Mouse (Mus musculus) CH12F3 (cell line): ENCODE data around the gene Brd3.

Experiments
- in situ Hi-C: fragments of 300-500 bp; cut with MboI; formaldehyde crosslinking; loops from 2 replicates; pipeline ENCODE4 v1.14.3; 2020; ENCODE audit warnings: low sequenced_read_pairs

Gene Brd3

GRCm38 (mm10) chr2:27428071-27428470, 79.4 kb downstream of the Brd3 start:
- in situ Hi-C loops: no loop called here

- in situ Hi-C loops: no loop called here
Measured at GRCm38 (mm10) chr2:27426855-27427457, 80.5 kb downstream of the Brd3 start, which contains the start of gene Vav2. Gene Vav2 (minus strand): TSS chr2:27427033.

GRCm38 (mm10) chr2:27426406-27426854, 81.0 kb downstream of the Brd3 start:
- in situ Hi-C loops: no loop called here

GRCm38 (mm10) chr2:27425751-27426405, 81.6 kb downstream of the Brd3 start:
- in situ Hi-C loops: no loop called here

GRCm38 (mm10) chr2:27425161-27425611, 82.3 kb downstream of the Brd3 start:
- in situ Hi-C loops: no loop called here

GRCm38 (mm10) chr2:27423596-27423995, 83.9 kb downstream of the Brd3 start:
- in situ Hi-C loops: loop anchor here (5.0 kb wide), 1 partner anchor 136 kb away; no protein-coding TSS in a partner anchor

- in situ Hi-C loops: loop anchor here (5.0 kb wide), 1 partner anchor 134 kb away; no protein-coding TSS in a partner anchor
Measured at GRCm38 (mm10) chr2:27421293-27422068, 86.0 kb downstream of the Brd3 start.

GRCm38 (mm10) chr2:27418577-27419070, 88.8 kb downstream of the Brd3 start:
- in situ Hi-C loops: no loop called here

GRCm38 (mm10) chr2:27417648-27418153, 89.8 kb downstream of the Brd3 start:
- in situ Hi-C loops: no loop called here

GRCm38 (mm10) chr2:27416425-27416824, 91.0 kb downstream of the Brd3 start:
- in situ Hi-C loops: no loop called here

- in situ Hi-C loops: no loop called here
Measured at GRCm38 (mm10) chr2:27415060-27415783, 92.2 kb downstream of the Brd3 start.

GRCm38 (mm10) chr2:27413936-27414657, 93.4 kb downstream of the Brd3 start:
- in situ Hi-C loops: no loop called here

GRCm38 (mm10) chr2:27413582-27413935, 93.9 kb downstream of the Brd3 start:
- in situ Hi-C loops: no loop called here

- in situ Hi-C loops: no loop called here
Measured at GRCm38 (mm10) chr2:27412245-27412800, 95.1 kb downstream of the Brd3 start.

GRCm38 (mm10) chr2:27411688-27412174, 95.7 kb downstream of the Brd3 start:
- in situ Hi-C loops: no loop called here

GRCm38 (mm10) chr2:27410518-27411140, 96.8 kb downstream of the Brd3 start:
- in situ Hi-C loops: no loop called here

GRCm38 (mm10) chr2:27408194-27408593, 99.3 kb downstream of the Brd3 start:
- in situ Hi-C loops: no loop called here

GRCm38 (mm10) chr2:27406928-27407327, 100.5 kb downstream of the Brd3 start:
- in situ Hi-C loops: no loop called here
